Mouse (Mus musculus) thymus, adult 2 months (tissue): ENCODE results near the gene Rab40c. TPM values are rescaled to one million over a fixed set of nuclear protein-coding genes. Genes with fewer than 3 reads are reported as not detected.
A peak's percentile ranks its signal among the peaks of the same experiment; 100 is the strongest.

ENCODE experiments used
- DNase-seq: peaks from one replicate; pipeline ENCODE4 v3.0.0; 2021
- H3K27ac ChIP-seq: fragments of 200-500 bp; 2 replicates; pipeline ENCODE4 v1.5.1; 2012; ENCODE audit warnings: low read length, control low read depth; ENCODE audit not compliant: control insufficient read depth, insufficient read depth
- H3K27me3 ChIP-seq: fragments of 200-500 bp; 2 replicates; pipeline ENCODE4 v1.6.1; 2012; ENCODE audit warnings: mild to moderate bottlenecking, low read length, moderate library complexity, mixed read lengths; ENCODE audit not compliant: control insufficient read depth, insufficient read depth
- H3K36me3 ChIP-seq: fragments of 200-500 bp; 2 replicates; pipeline ENCODE4 v1.6.1; 2012; ENCODE audit warnings: mild to moderate bottlenecking, low read length, moderate library complexity; ENCODE audit not compliant: control insufficient read depth, insufficient read depth
- H3K4me1 ChIP-seq: fragments of 200-500 bp; replicated peaks from 2 replicates; pipeline ENCODE4 v1.6.1; 2012; ENCODE audit warnings: low read length; ENCODE audit not compliant: control insufficient read depth, insufficient read depth
- H3K4me3 ChIP-seq: fragments of 200-500 bp; 2 replicates; pipeline ENCODE4 v1.5.1; 2012; ENCODE audit warnings: mild to moderate bottlenecking, low read length, control low read depth, moderate library complexity; ENCODE audit not compliant: control insufficient read depth, insufficient read depth
- CTCF ChIP-seq: fragments of 200-500 bp; IDR thresholded peaks from 2 replicates; pipeline ENCODE4 v1.5.1; 2012; ENCODE audit warnings: mild to moderate bottlenecking, control low read depth, low read length, moderate library complexity, borderline replicate concordance; ENCODE audit not compliant: control insufficient read depth, poor library complexity, insufficient read depth; ENCODE audit errors: extremely low read depth
- POLR2A ChIP-seq: fragments of 200-500 bp; IDR thresholded peaks from 2 replicates; pipeline ENCODE4 v1.6.1; 2012; ENCODE audit warnings: mild to moderate bottlenecking, low read length, control low read depth, moderate library complexity; ENCODE audit not compliant: control insufficient read depth, poor library complexity, insufficient read depth; ENCODE audit errors: extremely low read depth
- WGBS: fragments of 180-500 bp; shearing (Covaris S2); methylation state at CpG from one replicate; pipeline ENCODE4 v1.1.7; 2018; 5-methylcytosine and 5-hydroxymethylcytosine counted together
- polyA plus RNA-seq: library from polyadenylated mRNA; depleted of rRNA; stranded (reverse); fragments of >200 nt; gene quantifications from 2 replicates; pipeline ENCODE4 v1.2.3, GENCODE M21; 2012

Gene Rab40c
- polyA plus RNA-seq, 1 experiment: 57.6 TPM

DNA sequence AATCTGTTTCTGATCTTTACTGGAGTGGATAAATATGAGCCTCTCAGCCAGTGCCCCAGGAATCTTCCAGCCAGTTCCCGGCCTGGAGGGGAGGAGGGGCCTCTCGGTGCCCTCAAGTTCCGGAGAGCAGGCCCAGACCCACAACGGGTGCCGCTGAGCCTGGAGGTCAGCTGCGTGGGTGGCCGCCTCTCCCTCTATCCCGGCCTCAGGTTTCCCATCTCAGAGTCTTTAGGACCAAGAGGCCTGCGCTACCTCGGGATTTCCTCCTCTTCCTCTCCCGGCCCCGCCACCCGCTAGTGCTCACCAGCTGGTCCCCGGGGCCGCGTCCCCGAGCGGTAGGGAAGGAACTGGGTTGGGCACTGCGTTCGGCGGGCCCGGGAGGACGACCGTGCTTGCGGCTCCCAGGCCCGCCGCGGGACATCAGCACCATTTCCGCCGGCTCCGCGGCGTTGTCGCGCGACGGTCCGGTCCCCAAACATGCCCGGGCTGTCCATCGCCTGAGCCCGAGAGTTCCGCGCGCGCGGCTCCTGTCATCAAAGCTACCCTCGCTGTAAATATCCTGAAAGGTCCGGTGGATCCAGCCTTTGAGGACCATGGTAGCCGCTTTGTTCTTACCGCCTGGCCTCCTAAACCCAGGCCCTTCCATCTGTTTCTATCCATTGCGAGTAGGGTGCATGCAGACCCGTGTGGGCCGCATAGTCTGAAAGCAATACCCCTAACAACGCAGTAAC is 22.1 kb upstream of the Rab40c start:
- Histone ChIP-seq H3K4me3 (peak overlapping the region; percentile 72), H3K27me3 (no peaks in the 10 kb centered on the region), H3K4me1 (peaks cover 7% of the 10 kb centered on the region), H3K27ac (no peak overlapping the region), H3K36me3 (0 out of 2 replicates have a peak, but pooled peaks cover 4% of the 10 kb centered on the region)
- TF ChIP-seq POLR2A (peak; percentile 61), CTCF (no peak)
- 4% methylated on average over 54 of the region's 54 CpGs for WGBS
- peak; percentile 66 for DNase-seq

GRCm38 (mm10) chr17:25934526-25934925 is 15.0 kb upstream of the Rab40c start:
- Histone ChIP-seq H3K27me3 (no peaks in the 10 kb centered on the region), H3K27ac (no peak overlapping the region), H3K36me3 (peaks cover 24% of the 10 kb centered on the region), H3K4me1 (no peaks in the 10 kb centered on the region), H3K4me3 (no peak overlapping the region)
- TF ChIP-seq POLR2A (no peak), CTCF (no peak)
- WGBS: 93% methylated on average over 1 of the region's 1 CpGs
- no peak for DNase-seq

GRCm38 (mm10) chr17:25925348-25925747 is 5.8 kb upstream of the Rab40c start:
- no peak for DNase-seq
- Histone ChIP-seq H3K27me3 (no peaks in the 10 kb centered on the region), H3K4me3 (no peak overlapping the region), H3K27ac (no peak overlapping the region), H3K4me1 (no peaks in the 10 kb centered on the region), H3K36me3 (peaks cover 8% of the 10 kb centered on the region)
- 91% methylated on average over 2 of the region's 2 CpGs for WGBS
- no peak for TF ChIP-seq POLR2A
- TF ChIP-seq CTCF: no peak

GRCm38 (mm10) chr17:25922120-25922519 is 2.6 kb upstream of the Rab40c start:
- Histone ChIP-seq H3K4me3 (no peak overlapping the region), H3K27ac (no peak overlapping the region), H3K36me3 (no peaks in the 10 kb centered on the region), H3K4me1 (peaks cover 12% of the 10 kb centered on the region), H3K27me3 (no peaks in the 10 kb centered on the region)
- TF ChIP-seq CTCF (no peak), POLR2A (no peak)
- DNase-seq: no peak
- 70% methylated on average over 5 of the region's 5 CpGs for WGBS

DNA sequence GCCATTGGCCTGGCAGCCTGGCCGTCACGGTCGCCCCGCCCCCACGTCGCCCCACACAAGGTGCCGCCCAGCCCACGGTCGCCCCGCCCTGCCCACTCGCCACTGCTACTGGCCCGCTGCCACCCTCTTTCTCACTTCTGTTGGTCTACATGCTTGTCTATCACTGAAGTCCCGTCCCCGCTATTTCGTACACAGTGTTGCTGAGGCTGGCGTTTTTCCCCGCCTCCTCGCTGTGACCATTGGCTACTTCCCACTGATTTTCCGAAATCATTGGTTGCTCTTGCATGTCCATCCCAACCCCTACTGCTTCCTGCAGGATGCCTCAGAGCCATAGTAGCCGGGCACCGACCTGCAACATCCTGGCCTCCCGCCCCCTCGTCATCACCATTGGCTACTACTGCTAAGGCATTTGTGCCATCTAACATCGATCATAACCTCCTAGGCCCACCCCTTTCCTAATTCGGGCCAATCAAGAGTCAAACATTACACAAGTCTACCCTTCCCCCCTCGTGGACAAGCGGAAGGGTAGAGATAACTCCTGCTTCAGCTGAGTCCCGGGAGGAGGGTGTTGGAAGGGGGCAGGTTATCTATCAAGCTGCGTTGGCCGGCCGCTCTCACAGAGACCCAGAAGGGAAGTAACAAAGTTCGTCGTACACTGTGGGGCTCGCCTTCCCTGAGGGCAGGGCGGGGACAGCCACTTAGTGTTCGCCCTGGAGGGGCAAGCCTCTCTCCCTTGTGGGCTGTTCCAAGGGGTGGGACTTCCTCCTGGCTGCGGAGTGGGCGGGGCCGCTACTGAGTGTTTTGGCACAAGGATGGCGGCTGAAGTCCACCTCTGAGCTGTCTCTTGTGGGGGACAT is 487 bp upstream of the Rab40c start:
- TF ChIP-seq POLR2A (peak; percentile 58), CTCF (0 out of 2 replicates have a peak, but pooled peaks have one; percentile 40)
- Histone ChIP-seq H3K27me3 (no peaks in the 10 kb centered on the region), H3K4me3 (peak overlapping the region; percentile 82), H3K27ac (peak overlapping the region; percentile 83), H3K4me1 (peaks cover 12% of the 10 kb centered on the region), H3K36me3 (no peaks in the 10 kb centered on the region)
- DNase-seq: peak; percentile 99
- under 1% methylated on average over 37 of the region's 40 CpGs for WGBS

DNA sequence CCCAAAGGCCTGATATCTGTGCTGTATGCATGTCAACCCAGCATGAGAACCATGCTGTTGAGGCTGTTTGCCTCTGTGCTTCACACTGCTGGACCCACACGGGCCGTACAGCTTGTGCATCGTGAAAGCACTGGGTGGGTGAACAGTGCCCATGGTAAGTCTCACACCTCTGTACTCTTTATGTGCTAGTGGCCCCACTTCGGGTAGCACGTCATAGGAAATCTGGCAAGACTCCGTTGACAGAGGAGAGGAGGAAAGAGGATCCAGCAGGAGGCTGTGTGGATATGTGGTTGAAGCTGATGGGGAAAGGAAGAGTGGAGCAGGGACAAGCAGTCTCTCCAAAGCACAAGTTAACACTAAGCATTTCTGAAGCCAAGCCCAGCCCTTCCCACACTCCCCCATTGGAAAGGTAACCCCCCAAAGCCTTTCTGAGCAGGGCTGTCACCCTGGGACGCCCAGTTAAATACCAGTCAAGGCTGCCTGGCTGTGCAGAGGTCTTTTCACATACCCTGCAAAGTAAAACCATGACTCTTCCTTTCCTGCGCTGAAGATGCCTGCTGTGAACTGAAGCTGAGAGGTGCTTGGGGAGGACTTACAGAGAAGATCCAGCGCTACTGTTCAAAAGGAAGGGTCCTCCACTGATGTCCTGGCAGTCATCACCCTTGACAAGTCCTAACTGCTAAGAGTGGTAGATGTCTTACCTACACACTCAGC is 1.3 kb downstream of the Rab40c start:
- Histone ChIP-seq H3K4me3 (no peak overlapping the region), H3K27ac (no peak overlapping the region), H3K4me1 (peaks cover 12% of the 10 kb centered on the region), H3K27me3 (no peaks in the 10 kb centered on the region), H3K36me3 (no peaks in the 10 kb centered on the region)
- no peak for DNase-seq
- no peak for TF ChIP-seq CTCF
- no peak for TF ChIP-seq POLR2A
- 92% methylated on average over 9 of the region's 9 CpGs for WGBS
